Mouse (Mus musculus): Measurements from ENCODE around the gene Kcnk3. TPM values are rescaled to one million over a fixed set of nuclear protein-coding genes. Genes with fewer than 3 reads are reported as not detected.

Gene Kcnk3
- polyA plus RNA-seq, 1 experiment from 2014 or later = 0.26 TPM

DNA sequence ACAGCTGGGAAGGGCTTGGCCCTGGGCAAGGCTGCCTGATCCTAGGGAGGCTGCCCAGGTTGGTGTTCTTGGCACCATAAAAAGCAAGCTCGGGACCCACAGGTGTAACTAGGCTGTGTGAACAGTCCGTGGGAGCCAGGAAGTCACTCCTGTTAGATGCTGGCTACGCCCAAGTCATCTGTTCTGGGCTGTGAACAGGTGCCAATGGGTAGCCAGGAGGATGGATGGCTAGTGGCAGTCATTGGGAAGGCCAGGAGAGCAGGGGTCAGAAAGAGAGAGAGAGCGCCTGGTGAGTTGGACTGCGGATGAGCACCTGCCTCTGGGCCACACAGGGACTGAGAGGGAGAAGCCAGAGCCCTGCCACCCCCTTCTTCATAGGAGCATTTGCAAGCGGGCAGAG is 17.7 kb downstream of the Kcnk3 start:
- no peak for DNase-seq
- Histone ChIP-seq H3K36me3 (replicated peaks; ENCODE audit: insufficient read depth, low read length) (no peaks in the 10 kb centered on the region), H3K9ac (replicated peaks) (no peak overlapping the region), H3K27ac (ENCODE audit: low read depth) (no peak overlapping the region), H3K4me1 (ENCODE audit: insufficient read depth) (no peaks in the 10 kb centered on the region), H3K27me3 (ENCODE audit: insufficient read depth, low read length) (no peaks in the 10 kb centered on the region), H3K9me3 (ENCODE audit: low read length) (no peaks in the 10 kb centered on the region), H3K4me2 (ENCODE audit: low read depth, low read length) (no peak overlapping the region), H3K4me3 (ENCODE audit: low read depth, low read length) (no peak overlapping the region)
- WGBS (ENCODE audit: insufficient replicate concordance) = 66% methylated on average over 6 of the region's 6 CpGs
- ATAC-seq = no peak
- no peak for TF ChIP-seq EP300 (IDR thresholded peaks at IDR 0.05; ENCODE audit: low read depth)
- no peak for TF ChIP-seq CTCF (IDR thresholded peaks at IDR 0.05; ENCODE audit: low read depth)

DNA sequence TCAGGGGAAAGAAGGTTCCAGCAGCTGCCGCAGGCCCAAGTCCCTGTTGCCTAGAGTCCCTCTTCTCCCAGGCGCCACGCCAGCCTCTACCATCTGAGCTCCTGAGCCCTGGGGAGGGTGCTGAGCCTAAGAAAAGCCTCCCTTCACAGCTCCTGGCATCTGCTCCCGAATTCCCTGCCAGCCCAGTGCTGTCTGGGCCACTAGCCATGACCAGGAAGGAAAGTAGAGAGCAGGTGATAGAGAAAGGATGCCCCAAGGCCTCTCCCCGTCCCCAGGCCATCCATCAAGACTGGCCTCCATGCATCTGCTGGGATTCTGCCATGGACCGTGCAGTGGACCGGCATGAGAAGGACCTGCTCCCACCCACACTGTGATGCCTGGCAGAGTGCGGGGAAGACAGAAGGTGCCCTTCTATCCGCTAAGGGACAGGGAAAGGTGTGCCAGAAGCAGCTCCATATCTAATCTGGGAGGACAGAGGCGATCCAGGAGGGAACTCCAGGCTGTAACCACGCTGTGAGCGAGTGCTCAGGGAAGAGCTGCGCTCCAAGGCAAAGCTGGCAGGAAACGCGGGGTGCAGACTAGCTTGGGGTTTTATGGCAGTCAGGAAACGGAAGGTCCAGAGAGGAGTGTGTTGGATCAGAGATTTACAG is 18.6 kb downstream of the Kcnk3 start:
- WGBS (ENCODE audit: insufficient replicate concordance) = 62% methylated on average over 16 of the region's 16 CpGs
- Histone ChIP-seq H3K27me3 (ENCODE audit: insufficient read depth, low read length) (no peaks in the 10 kb centered on the region), H3K27ac (ENCODE audit: low read depth) (no peak overlapping the region), H3K4me2 (ENCODE audit: low read depth, low read length) (no peak overlapping the region), H3K4me1 (ENCODE audit: insufficient read depth) (no peaks in the 10 kb centered on the region), H3K36me3 (replicated peaks; ENCODE audit: insufficient read depth, low read length) (no peaks in the 10 kb centered on the region), H3K9ac (replicated peaks) (no peak overlapping the region), H3K4me3 (ENCODE audit: low read depth, low read length) (no peak overlapping the region), H3K9me3 (ENCODE audit: low read length) (no peaks in the 10 kb centered on the region)
- ATAC-seq (no peak), DNase-seq (no peak)
- TF ChIP-seq CTCF (IDR thresholded peaks at IDR 0.05; ENCODE audit: low read depth) = no peak

DNA sequence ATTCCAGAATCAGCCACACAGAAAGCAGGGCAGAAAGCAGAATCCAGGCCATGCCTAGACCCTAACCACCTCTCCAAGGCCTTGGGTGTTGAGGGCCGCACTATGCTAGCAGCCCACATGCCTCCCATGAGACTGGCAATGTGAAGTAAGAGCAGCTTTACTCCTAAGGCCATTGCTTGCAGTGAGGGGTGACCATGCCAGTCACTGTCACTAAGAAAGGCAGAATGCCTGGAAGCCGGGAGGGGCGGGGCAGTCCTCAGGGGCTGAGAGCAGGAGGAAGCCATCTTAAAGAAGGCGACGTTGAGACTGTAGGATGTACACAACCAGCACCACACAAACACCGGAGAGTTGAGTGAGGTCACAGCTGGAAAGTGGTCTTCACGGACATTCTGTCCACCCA is 21.1 kb downstream of the Kcnk3 start:
- ATAC-seq (no peak), DNase-seq (no peak)
- Histone ChIP-seq H3K27ac (ENCODE audit: low read depth) (no peak overlapping the region), H3K36me3 (replicated peaks; ENCODE audit: insufficient read depth, low read length) (no peaks in the 10 kb centered on the region), H3K9ac (replicated peaks) (no peak overlapping the region), H3K4me1 (ENCODE audit: insufficient read depth) (peaks cover 5% of the 10 kb centered on the region; the same call in 1 of the 2 replicates), H3K4me3 (ENCODE audit: low read depth, low read length) (no peak overlapping the region), H3K4me2 (ENCODE audit: low read depth, low read length) (no peak overlapping the region), H3K27me3 (ENCODE audit: insufficient read depth, low read length) (no peaks in the 10 kb centered on the region), H3K9me3 (ENCODE audit: low read length) (no peaks in the 10 kb centered on the region)
- TF ChIP-seq CTCF (IDR thresholded peaks at IDR 0.05; ENCODE audit: low read depth) (no peak), EP300 (IDR thresholded peaks at IDR 0.05; ENCODE audit: low read depth) (no peak)
- 84% methylated on average over 7 of the region's 7 CpGs for WGBS (ENCODE audit: insufficient replicate concordance)

DNA sequence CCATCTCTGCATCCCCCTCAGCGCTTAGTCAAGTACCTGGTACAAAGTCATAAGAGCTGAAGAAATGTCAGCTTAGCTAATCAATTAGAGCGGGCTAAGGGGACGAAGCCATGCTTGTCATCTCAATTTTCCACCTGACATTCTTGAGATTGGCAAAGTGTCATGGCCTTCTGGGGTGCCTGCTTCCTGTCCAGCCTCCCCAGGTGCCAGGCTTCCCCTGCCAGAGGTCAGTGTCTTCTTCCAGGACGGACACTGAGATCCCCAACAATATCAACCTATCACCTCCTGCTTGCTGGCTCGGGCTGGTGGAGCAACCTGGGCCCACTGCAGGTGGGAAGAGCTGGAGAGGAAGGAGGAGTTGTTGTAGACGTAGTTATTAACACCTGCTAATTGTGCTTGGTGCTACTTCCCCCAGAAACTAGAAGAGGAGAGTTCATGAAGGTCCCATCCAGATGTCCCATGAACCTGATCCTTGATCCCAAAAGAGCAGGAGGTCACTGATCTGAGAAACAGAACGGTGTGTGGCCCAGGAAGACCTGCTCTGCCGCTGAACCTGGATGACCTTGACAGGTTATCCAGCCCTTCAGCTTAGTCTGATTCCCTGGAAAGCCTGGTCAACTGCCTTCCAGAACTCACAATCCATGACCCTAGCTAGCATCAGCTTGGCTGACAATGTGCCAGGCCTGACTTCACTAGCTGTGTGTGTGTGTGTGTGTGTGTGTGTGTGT is 22.1 kb downstream of the Kcnk3 start:
- H3K27me3 ChIP-seq (ENCODE audit: insufficient read depth, low read length) = no peaks in the 10 kb centered on the region
- no peak overlapping the region for H3K4me2 ChIP-seq (ENCODE audit: low read depth, low read length)
- H3K4me1 ChIP-seq (ENCODE audit: insufficient read depth) = peaks cover 13% of the 10 kb centered on the region
- DNase-seq = no peak
- WGBS (ENCODE audit: insufficient replicate concordance) = 67% methylated on average over 8 of the region's 8 CpGs
- H3K4me3 ChIP-seq (ENCODE audit: low read depth, low read length) = no peak overlapping the region
- TF ChIP-seq EP300 (IDR thresholded peaks at IDR 0.05; ENCODE audit: low read depth) (no peak), CTCF (IDR thresholded peaks at IDR 0.05; ENCODE audit: low read depth) (no peak)
- no peaks in the 10 kb centered on the region for H3K36me3 ChIP-seq (replicated peaks; ENCODE audit: insufficient read depth, low read length)
- ATAC-seq = no peak
- H3K9ac ChIP-seq (replicated peaks) = no peak overlapping the region
- no peaks in the 10 kb centered on the region for H3K9me3 ChIP-seq (ENCODE audit: low read length)
- H3K27ac ChIP-seq (ENCODE audit: low read depth) = no peak overlapping the region

DNA sequence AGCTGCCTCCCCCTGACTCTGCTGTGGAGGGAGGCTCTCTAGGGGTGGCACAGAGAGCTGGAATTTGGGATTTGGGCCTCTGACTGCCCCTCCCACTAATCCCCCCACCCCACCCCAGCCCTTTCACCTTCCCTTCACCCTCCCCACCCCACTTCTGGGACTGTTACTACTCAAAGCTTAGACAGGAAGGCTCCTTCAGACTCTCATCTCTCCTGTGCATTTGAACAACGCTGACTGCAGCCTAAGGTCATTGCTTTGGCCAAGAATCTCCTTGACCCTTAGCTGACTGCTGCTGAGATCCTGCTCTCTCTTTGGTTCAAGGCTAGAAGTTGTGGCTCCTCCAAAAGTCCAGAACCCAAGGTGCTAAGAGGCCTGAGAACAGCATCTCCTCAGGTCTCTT is 23.1 kb downstream of the Kcnk3 start:
- TF ChIP-seq EP300 (IDR thresholded peaks at IDR 0.05; ENCODE audit: low read depth) (no peak), CTCF (IDR thresholded peaks at IDR 0.05; ENCODE audit: low read depth) (no peak)
- ATAC-seq (no peak), DNase-seq (no peak)
- H3K36me3 ChIP-seq (replicated peaks; ENCODE audit: insufficient read depth, low read length) = no peaks in the 10 kb centered on the region
- H3K27ac ChIP-seq (ENCODE audit: low read depth) = no peak overlapping the region
- H3K27me3 ChIP-seq (ENCODE audit: insufficient read depth, low read length) = no peaks in the 10 kb centered on the region
- no peak overlapping the region for H3K4me3 ChIP-seq (ENCODE audit: low read depth, low read length)
- H3K9me3 ChIP-seq (ENCODE audit: low read length) = no peaks in the 10 kb centered on the region
- 39% methylated on average over 1 of the region's 1 CpGs for WGBS (ENCODE audit: insufficient replicate concordance)
- H3K9ac ChIP-seq (replicated peaks) = no peak overlapping the region
- H3K4me2 ChIP-seq (ENCODE audit: low read depth, low read length) = no peak overlapping the region
- H3K4me1 ChIP-seq (ENCODE audit: insufficient read depth) = peaks cover 15% of the 10 kb centered on the region

DNA sequence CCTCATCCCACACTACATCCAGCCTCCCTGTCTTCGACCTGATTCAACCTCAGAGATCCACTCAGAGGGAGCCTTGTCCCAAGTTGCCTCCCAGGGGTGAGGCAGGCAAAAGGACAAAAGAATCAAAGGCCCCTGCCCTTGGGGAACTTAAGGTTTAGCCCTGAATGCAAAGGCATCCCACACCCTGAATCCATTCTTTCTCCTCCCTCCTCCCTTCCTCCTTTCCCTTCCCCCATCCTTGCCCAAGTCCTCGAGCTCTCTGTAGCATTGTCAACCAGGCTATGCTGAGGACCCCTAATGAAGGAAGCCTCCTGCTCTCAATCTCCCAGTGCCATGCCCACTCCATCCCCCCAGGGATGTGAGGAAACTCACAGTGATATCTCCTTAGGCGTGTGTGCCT is 23.7 kb downstream of the Kcnk3 start:
- Histone ChIP-seq H3K9me3 (ENCODE audit: low read length) (no peaks in the 10 kb centered on the region), H3K4me3 (ENCODE audit: low read depth, low read length) (no peak overlapping the region), H3K4me2 (ENCODE audit: low read depth, low read length) (no peak overlapping the region), H3K36me3 (replicated peaks; ENCODE audit: insufficient read depth, low read length) (no peaks in the 10 kb centered on the region), H3K27ac (ENCODE audit: low read depth) (no peak overlapping the region), H3K9ac (replicated peaks) (no peak overlapping the region), H3K4me1 (ENCODE audit: insufficient read depth) (peaks cover 17% of the 10 kb centered on the region), H3K27me3 (ENCODE audit: insufficient read depth, low read length) (no peaks in the 10 kb centered on the region)
- no peak for ATAC-seq
- TF ChIP-seq EP300 (IDR thresholded peaks at IDR 0.05; ENCODE audit: low read depth) (no peak), CTCF (IDR thresholded peaks at IDR 0.05; ENCODE audit: low read depth) (no peak)
- WGBS (ENCODE audit: insufficient replicate concordance) = 39% methylated on average over 3 of the region's 3 CpGs
- no peak for DNase-seq

All from liver, postnatal 0 days (tissue).